Mouse (Mus musculus): ENCODE measurements around the gene Ube2d3. TPM values are rescaled to one million over a fixed set of nuclear protein-coding genes. Genes with fewer than 3 reads are reported as not detected.

The Ube2d3 gene
- polyA plus RNA-seq, 1 experiment = 31.3 TPM

DNA sequence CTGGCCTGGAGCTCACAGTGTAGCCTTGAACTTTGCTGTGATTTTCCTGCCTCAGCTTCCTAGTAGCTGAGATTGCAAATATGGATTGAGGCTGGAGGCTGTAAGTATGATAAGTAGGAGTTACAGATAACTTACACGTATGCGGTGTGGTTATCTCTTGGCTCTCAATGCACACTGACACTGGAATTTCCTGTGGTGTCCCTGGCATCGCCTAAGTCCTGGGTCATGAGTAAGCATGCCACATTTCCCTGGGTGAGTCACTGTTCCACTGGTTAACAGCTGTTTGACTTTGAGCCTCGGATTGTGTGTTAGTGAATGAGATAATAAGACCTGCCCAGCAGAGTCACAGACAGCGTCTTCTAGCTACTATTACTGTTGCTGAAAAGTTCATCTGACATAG is 60.9 kb downstream of the Ube2d3 start:
- no peaks in the 10 kb centered on the region for H3K27me3 ChIP-seq (ENCODE audit: control insufficient read depth)
- peaks cover 6% of the 10 kb centered on the region for H3K9me3 ChIP-seq (ENCODE audit: control insufficient read depth, low read length)
- H3K36me3 ChIP-seq (ENCODE audit: control insufficient read depth) = no peaks in the 10 kb centered on the region
- TF ChIP-seq TAL1 (IDR thresholded peaks at IDR 0.05; ENCODE audit: low read length) = no peak
- no peak for TF ChIP-seq GATA1 (IDR thresholded peaks at IDR 0.05; ENCODE audit: low read length)
- no peak overlapping the region for H3K4me3 ChIP-seq (replicated peaks)
- H3K4me1 ChIP-seq (ENCODE audit: control insufficient read depth) = no peaks in the 10 kb centered on the region

GRCm38 (mm10) chr3:135503160-135503559 is 65.2 kb downstream of the Ube2d3 start:
- H3K4me3 ChIP-seq (replicated peaks) = no peak overlapping the region
- no peaks in the 10 kb centered on the region for H3K4me1 ChIP-seq (ENCODE audit: control insufficient read depth)
- TF ChIP-seq GATA1 (IDR thresholded peaks at IDR 0.05; ENCODE audit: low read length) = no peak
- no peak for TF ChIP-seq TAL1 (IDR thresholded peaks at IDR 0.05; ENCODE audit: low read length)
- no peaks in the 10 kb centered on the region for H3K27me3 ChIP-seq (ENCODE audit: control insufficient read depth)
- peaks cover 3% of the 10 kb centered on the region for H3K9me3 ChIP-seq (ENCODE audit: control insufficient read depth, low read length)
- H3K36me3 ChIP-seq (ENCODE audit: control insufficient read depth) = no peaks in the 10 kb centered on the region

GRCm38 (mm10) chr3:135505369-135505909 is 67.5 kb downstream of the Ube2d3 start:
- no peak for TF ChIP-seq TAL1 (IDR thresholded peaks at IDR 0.05; ENCODE audit: low read length)
- no peak for TF ChIP-seq GATA1 (IDR thresholded peaks at IDR 0.05; ENCODE audit: low read length)
- H3K27me3 ChIP-seq (ENCODE audit: control insufficient read depth) = no peaks in the 10 kb centered on the region

DNA sequence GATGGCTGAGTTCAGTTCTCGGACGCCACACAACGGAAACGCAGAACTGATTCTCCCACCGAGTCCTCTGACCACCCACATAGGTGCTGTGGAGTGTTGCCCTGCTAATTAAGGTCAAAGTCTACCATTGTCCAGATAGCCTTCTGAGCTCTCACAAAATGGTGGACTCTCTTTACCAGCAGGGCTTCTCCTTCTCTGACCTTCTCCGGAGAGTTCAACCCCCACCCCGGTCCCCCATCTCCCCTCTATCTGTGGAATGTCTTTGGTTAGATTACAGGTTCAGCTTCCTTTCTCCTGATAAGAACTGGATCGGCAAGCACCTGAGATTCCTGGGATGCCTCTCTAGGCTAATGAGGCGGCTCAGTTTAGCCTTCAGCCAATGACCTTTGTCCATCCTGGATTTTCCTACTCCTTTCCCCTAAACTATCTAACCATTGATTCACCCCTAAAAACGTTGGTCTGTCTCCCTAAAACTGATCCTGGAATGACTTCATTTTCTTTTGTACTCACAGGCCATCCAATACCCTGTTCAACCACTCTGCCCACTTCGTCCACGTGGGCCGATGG is 68.0 kb downstream of the Ube2d3 start:
- TF ChIP-seq TAL1 (IDR thresholded peaks at IDR 0.05; ENCODE audit: low read length) (no peak), GATA1 (IDR thresholded peaks at IDR 0.05; ENCODE audit: low read length) (no peak)
- H3K36me3 ChIP-seq (ENCODE audit: control insufficient read depth) = no peaks in the 10 kb centered on the region

More at GRCm38 (mm10) chr3:135505369-135505909, 67.5 kb downstream of the Ube2d3 start:
- no peaks in the 10 kb centered on the region for H3K4me1 ChIP-seq (ENCODE audit: control insufficient read depth)
- no peaks in the 10 kb centered on the region for H3K9me3 ChIP-seq (ENCODE audit: control insufficient read depth, low read length)
- no peak overlapping the region for H3K4me3 ChIP-seq (replicated peaks)
- H3K36me3 ChIP-seq (ENCODE audit: control insufficient read depth) = no peaks in the 10 kb centered on the region

DNA sequence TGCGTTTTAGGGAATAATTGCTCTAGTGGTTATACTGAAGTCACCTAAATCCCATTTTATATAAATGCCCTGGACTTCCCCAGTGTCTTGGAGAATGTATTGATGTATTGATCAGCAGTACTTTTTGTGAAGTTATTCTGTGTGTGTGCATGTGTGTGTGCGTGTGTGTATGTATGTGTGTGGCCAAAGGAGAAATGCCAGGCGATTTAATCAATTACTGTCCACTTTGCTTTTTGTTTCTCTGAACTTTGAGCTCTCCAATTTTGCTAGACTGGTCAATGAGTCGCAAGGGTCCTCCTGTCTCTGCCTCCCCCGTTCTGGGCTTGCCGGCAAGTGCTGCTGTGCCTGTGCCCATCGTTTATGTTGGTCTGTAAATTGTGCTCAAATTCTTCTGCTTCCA is 69.6 kb downstream of the Ube2d3 start:
- H3K36me3 ChIP-seq (ENCODE audit: control insufficient read depth) = no peaks in the 10 kb centered on the region
- no peak for TF ChIP-seq GATA1 (IDR thresholded peaks at IDR 0.05; ENCODE audit: low read length)
- TF ChIP-seq TAL1 (IDR thresholded peaks at IDR 0.05; ENCODE audit: low read length) = no peak
- H3K27me3 ChIP-seq (ENCODE audit: control insufficient read depth) = no peaks in the 10 kb centered on the region
- H3K9me3 ChIP-seq (ENCODE audit: control insufficient read depth, low read length) = no peaks in the 10 kb centered on the region
- H3K4me1 ChIP-seq (ENCODE audit: control insufficient read depth) = no peaks in the 10 kb centered on the region
- H3K4me3 ChIP-seq (replicated peaks) = no peak overlapping the region

More for the DNA sequence above, 68.0 kb downstream of the Ube2d3 start:
- H3K27me3 ChIP-seq (ENCODE audit: control insufficient read depth) = no peaks in the 10 kb centered on the region
- no peaks in the 10 kb centered on the region for H3K4me1 ChIP-seq (ENCODE audit: control insufficient read depth)
- H3K9me3 ChIP-seq (ENCODE audit: control insufficient read depth, low read length) = no peaks in the 10 kb centered on the region
- H3K4me3 ChIP-seq (replicated peaks) = no peak overlapping the region

GRCm38 (mm10) chr3:135508191-135508590 is 70.2 kb downstream of the Ube2d3 start:
- Histone ChIP-seq H3K27me3 (ENCODE audit: control insufficient read depth) (no peaks in the 10 kb centered on the region), H3K4me1 (ENCODE audit: control insufficient read depth) (no peaks in the 10 kb centered on the region), H3K36me3 (ENCODE audit: control insufficient read depth) (no peaks in the 10 kb centered on the region), H3K9me3 (ENCODE audit: control insufficient read depth, low read length) (no peaks in the 10 kb centered on the region), H3K4me3 (replicated peaks) (no peak overlapping the region)
- no peak for TF ChIP-seq GATA1 (IDR thresholded peaks at IDR 0.05; ENCODE audit: low read length)
- TF ChIP-seq TAL1 (IDR thresholded peaks at IDR 0.05; ENCODE audit: low read length) = no peak

GRCm38 (mm10) chr3:135510372-135510771 is 72.4 kb downstream of the Ube2d3 start:
- Histone ChIP-seq H3K4me3 (replicated peaks) (no peak overlapping the region), H3K9me3 (ENCODE audit: control insufficient read depth, low read length) (no peaks in the 10 kb centered on the region), H3K4me1 (ENCODE audit: control insufficient read depth) (no peaks in the 10 kb centered on the region), H3K36me3 (ENCODE audit: control insufficient read depth) (no peaks in the 10 kb centered on the region), H3K27me3 (ENCODE audit: control insufficient read depth) (no peaks in the 10 kb centered on the region)
- no peak for TF ChIP-seq GATA1 (IDR thresholded peaks at IDR 0.05; ENCODE audit: low read length)
- TF ChIP-seq TAL1 (IDR thresholded peaks at IDR 0.05; ENCODE audit: low read length) = no peak

GRCm38 (mm10) chr3:135511683-135512082 is 73.7 kb downstream of the Ube2d3 start:
- Histone ChIP-seq H3K4me3 (replicated peaks) (no peak overlapping the region), H3K9me3 (ENCODE audit: control insufficient read depth, low read length) (no peaks in the 10 kb centered on the region), H3K27me3 (ENCODE audit: control insufficient read depth) (no peaks in the 10 kb centered on the region), H3K4me1 (ENCODE audit: control insufficient read depth) (peaks cover 1% of the 10 kb centered on the region; the same call in 1 of the 2 replicates), H3K36me3 (ENCODE audit: control insufficient read depth) (no peaks in the 10 kb centered on the region)
- TF ChIP-seq GATA1 (IDR thresholded peaks at IDR 0.05; ENCODE audit: low read length) (no peak), TAL1 (IDR thresholded peaks at IDR 0.05; ENCODE audit: low read length) (no peak)

DNA sequence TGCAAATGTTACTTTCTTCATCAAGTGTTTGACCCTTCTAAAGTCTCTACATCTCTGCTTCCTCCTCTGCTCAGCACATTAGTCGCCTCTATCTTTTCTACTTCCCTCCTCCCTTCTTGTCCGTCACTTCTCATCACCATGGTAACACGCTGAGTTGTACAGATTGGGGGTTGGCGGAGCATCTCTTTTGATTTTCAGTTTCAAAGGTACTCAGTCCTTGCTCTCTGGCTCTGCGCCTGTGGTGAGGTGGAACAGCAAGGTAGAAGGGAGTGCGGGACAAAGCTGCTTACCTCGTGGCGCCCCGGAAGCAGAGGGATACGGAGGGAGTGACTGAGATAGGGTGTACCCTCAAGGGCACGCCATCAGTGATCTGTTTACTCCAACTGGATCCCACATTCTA is 75.3 kb downstream of the Ube2d3 start:
- no peak overlapping the region for H3K4me3 ChIP-seq (replicated peaks)
- no peaks in the 10 kb centered on the region for H3K9me3 ChIP-seq (ENCODE audit: control insufficient read depth, low read length)
- no peaks in the 10 kb centered on the region for H3K36me3 ChIP-seq (ENCODE audit: control insufficient read depth)
- H3K4me1 ChIP-seq (ENCODE audit: control insufficient read depth) = peaks cover 8% of the 10 kb centered on the region
- no peak for TF ChIP-seq GATA1 (IDR thresholded peaks at IDR 0.05; ENCODE audit: low read length)
- TF ChIP-seq TAL1 (IDR thresholded peaks at IDR 0.05; ENCODE audit: low read length) = no peak
- no peaks in the 10 kb centered on the region for H3K27me3 ChIP-seq (ENCODE audit: control insufficient read depth)

Data from erythroblast, embryonic 14.5 days (primary cell).